Mouse (Mus musculus): ENCODE measurements at regions not wholly inside any gene's neighbourhood (a gene's known extent, or its start where the extent isn't known, plus 50 kb on each side); places are given as distances from the start of the nearest gene placed in this dataset.

- Histone ChIP-seq H3K4me1 (ENCODE audit: control insufficient read depth, insufficient read depth, low read length) (no peaks in the 10 kb centered on the region), H3K9me3 (ENCODE audit: control insufficient read depth, low read length) (no peaks in the 10 kb centered on the region), H3K4me2 (replicated peaks; ENCODE audit: low read depth, low read length) (no peak overlapping the region), H3K36me3 (ENCODE audit: control insufficient read depth, insufficient read depth, low read length) (no peaks in the 10 kb centered on the region), H3K27me3 (ENCODE audit: control insufficient read depth, insufficient read depth, low read length) (no peaks in the 10 kb centered on the region), H3K27ac (ENCODE audit: low read depth, low read length) (no peak overlapping the region), H3K9ac (ENCODE audit: low read depth, low read length) (no peak overlapping the region), H3K4me3 (ENCODE audit: low read length) (no peak overlapping the region)
- no peak for ATAC-seq (ENCODE audit: low FRiP score, low TSS enrichment)
- WGBS = 54% methylated on average over 2 of the region's 2 CpGs
These were observed 131.0 kb upstream of the Rgs17 start for GRCm38 (mm10) chr10:6053207-6053606.

GRCm38 (mm10) chr10:6043358-6043757, 121.2 kb upstream of the Rgs17 start:
- Histone ChIP-seq H3K9me3 (ENCODE audit: control insufficient read depth, low read length) (no peaks in the 10 kb centered on the region), H3K36me3 (ENCODE audit: control insufficient read depth, insufficient read depth, low read length) (no peaks in the 10 kb centered on the region), H3K4me1 (ENCODE audit: control insufficient read depth, insufficient read depth, low read length) (no peaks in the 10 kb centered on the region), H3K9ac (ENCODE audit: low read depth, low read length) (no peak overlapping the region), H3K27ac (ENCODE audit: low read depth, low read length) (no peak overlapping the region), H3K4me2 (replicated peaks; ENCODE audit: low read depth, low read length) (no peak overlapping the region), H3K27me3 (ENCODE audit: control insufficient read depth, insufficient read depth, low read length) (no peaks in the 10 kb centered on the region), H3K4me3 (ENCODE audit: low read length) (no peak overlapping the region)
- no peak for ATAC-seq (ENCODE audit: low FRiP score, low TSS enrichment)
- 78% methylated on average over 5 of the region's 5 CpGs for WGBS

- no peak overlapping the region for H3K27ac ChIP-seq (ENCODE audit: low read depth, low read length)
- no peak overlapping the region for H3K9ac ChIP-seq (ENCODE audit: low read depth, low read length)
- H3K4me1 ChIP-seq (ENCODE audit: control insufficient read depth, insufficient read depth, low read length) = no peaks in the 10 kb centered on the region
- H3K36me3 ChIP-seq (ENCODE audit: control insufficient read depth, insufficient read depth, low read length) = no peaks in the 10 kb centered on the region
- H3K27me3 ChIP-seq (ENCODE audit: control insufficient read depth, insufficient read depth, low read length) = no peaks in the 10 kb centered on the region
- 65% methylated on average over 4 of the region's 4 CpGs for WGBS
- no peak overlapping the region for H3K4me3 ChIP-seq (ENCODE audit: low read length)
- H3K9me3 ChIP-seq (ENCODE audit: control insufficient read depth, low read length) = no peaks in the 10 kb centered on the region
- no peak overlapping the region for H3K4me2 ChIP-seq (replicated peaks; ENCODE audit: low read depth, low read length)
- ATAC-seq (ENCODE audit: low FRiP score, low TSS enrichment) = no peak
These were observed 117.6 kb upstream of the Rgs17 start for GRCm38 (mm10) chr10:6039771-6040170.

- no peak overlapping the region for H3K27ac ChIP-seq (ENCODE audit: low read depth, low read length)
These were observed 113.7 kb upstream of the Rgs17 start for GRCm38 (mm10) chr10:6035792-6036487.

GRCm38 (mm10) chr10:6032469-6032868, 110.3 kb upstream of the Rgs17 start:
- Histone ChIP-seq H3K4me3 (ENCODE audit: low read length) (no peak overlapping the region), H3K9ac (ENCODE audit: low read depth, low read length) (no peak overlapping the region), H3K4me2 (replicated peaks; ENCODE audit: low read depth, low read length) (no peak overlapping the region), H3K4me1 (ENCODE audit: control insufficient read depth, insufficient read depth, low read length) (no peaks in the 10 kb centered on the region), H3K27ac (ENCODE audit: low read depth, low read length) (no peak overlapping the region), H3K9me3 (ENCODE audit: control insufficient read depth, low read length) (no peaks in the 10 kb centered on the region), H3K27me3 (ENCODE audit: control insufficient read depth, insufficient read depth, low read length) (no peaks in the 10 kb centered on the region), H3K36me3 (ENCODE audit: control insufficient read depth, insufficient read depth, low read length) (no peaks in the 10 kb centered on the region)
- 77% methylated on average over 4 of the region's 4 CpGs for WGBS
- no peak for ATAC-seq (ENCODE audit: low FRiP score, low TSS enrichment)

More at GRCm38 (mm10) chr10:6035792-6036487, 113.7 kb upstream of the Rgs17 start:
- Histone ChIP-seq H3K9me3 (ENCODE audit: control insufficient read depth, low read length) (no peaks in the 10 kb centered on the region), H3K9ac (ENCODE audit: low read depth, low read length) (no peak overlapping the region), H3K27me3 (ENCODE audit: control insufficient read depth, insufficient read depth, low read length) (no peaks in the 10 kb centered on the region), H3K4me3 (ENCODE audit: low read length) (no peak overlapping the region), H3K4me2 (replicated peaks; ENCODE audit: low read depth, low read length) (peak overlapping the region; percentile 30), H3K4me1 (ENCODE audit: control insufficient read depth, insufficient read depth, low read length) (no peaks in the 10 kb centered on the region), H3K36me3 (ENCODE audit: control insufficient read depth, insufficient read depth, low read length) (no peaks in the 10 kb centered on the region)
- WGBS = 15% methylated on average over 25 of the region's 25 CpGs
- peak; percentile 91 for ATAC-seq (ENCODE audit: low FRiP score, low TSS enrichment)

- no peaks in the 10 kb centered on the region for H3K4me1 ChIP-seq (ENCODE audit: control insufficient read depth, insufficient read depth, low read length)
- H3K27me3 ChIP-seq (ENCODE audit: control insufficient read depth, insufficient read depth, low read length) = no peaks in the 10 kb centered on the region
- H3K4me3 ChIP-seq (ENCODE audit: low read length) = no peak overlapping the region
- no peak for ATAC-seq (ENCODE audit: low FRiP score, low TSS enrichment)
- H3K9me3 ChIP-seq (ENCODE audit: control insufficient read depth, low read length) = no peaks in the 10 kb centered on the region
- WGBS = 57% methylated on average over 1 of the region's 1 CpGs
- H3K9ac ChIP-seq (ENCODE audit: low read depth, low read length) = no peak overlapping the region
- H3K4me2 ChIP-seq (replicated peaks; ENCODE audit: low read depth, low read length) = no peak overlapping the region
- H3K27ac ChIP-seq (ENCODE audit: low read depth, low read length) = no peak overlapping the region
- no peaks in the 10 kb centered on the region for H3K36me3 ChIP-seq (ENCODE audit: control insufficient read depth, insufficient read depth, low read length)
These were observed 105.4 kb upstream of the Rgs17 start for GRCm38 (mm10) chr10:6027551-6027950.

- H3K27me3 ChIP-seq (ENCODE audit: control insufficient read depth, insufficient read depth, low read length) = no peaks in the 10 kb centered on the region
- H3K9me3 ChIP-seq (ENCODE audit: control insufficient read depth, low read length) = no peaks in the 10 kb centered on the region
- 45% methylated on average over 5 of the region's 5 CpGs for WGBS
- no peak overlapping the region for H3K4me2 ChIP-seq (replicated peaks; ENCODE audit: low read depth, low read length)
- ATAC-seq (ENCODE audit: low FRiP score, low TSS enrichment) = no peak
- H3K27ac ChIP-seq (ENCODE audit: low read depth, low read length) = no peak overlapping the region
- H3K36me3 ChIP-seq (ENCODE audit: control insufficient read depth, insufficient read depth, low read length) = no peaks in the 10 kb centered on the region
- H3K4me3 ChIP-seq (ENCODE audit: low read length) = no peak overlapping the region
- H3K4me1 ChIP-seq (ENCODE audit: control insufficient read depth, insufficient read depth, low read length) = no peaks in the 10 kb centered on the region
- no peak overlapping the region for H3K9ac ChIP-seq (ENCODE audit: low read depth, low read length)
These were observed 104.1 kb upstream of the Rgs17 start for GRCm38 (mm10) chr10:6026317-6026716.

- Histone ChIP-seq H3K36me3 (ENCODE audit: control insufficient read depth, insufficient read depth, low read length) (no peaks in the 10 kb centered on the region), H3K27ac (ENCODE audit: low read depth, low read length) (no peak overlapping the region), H3K9me3 (ENCODE audit: control insufficient read depth, low read length) (no peaks in the 10 kb centered on the region), H3K4me2 (replicated peaks; ENCODE audit: low read depth, low read length) (no peak overlapping the region), H3K4me3 (ENCODE audit: low read length) (no peak overlapping the region), H3K4me1 (ENCODE audit: control insufficient read depth, insufficient read depth, low read length) (no peaks in the 10 kb centered on the region), H3K9ac (ENCODE audit: low read depth, low read length) (no peak overlapping the region), H3K27me3 (ENCODE audit: control insufficient read depth, insufficient read depth, low read length) (no peaks in the 10 kb centered on the region)
- ATAC-seq (ENCODE audit: low FRiP score, low TSS enrichment) = no peak
- WGBS = 80% methylated on average over 2 of the region's 2 CpGs
These were observed 100.5 kb upstream of the Rgs17 start for GRCm38 (mm10) chr10:6022609-6023283.

- 57% methylated on average over 9 of the region's 9 CpGs for WGBS
- Histone ChIP-seq H3K27me3 (ENCODE audit: control insufficient read depth, insufficient read depth, low read length) (no peaks in the 10 kb centered on the region), H3K4me2 (replicated peaks; ENCODE audit: low read depth, low read length) (no peak overlapping the region), H3K9me3 (ENCODE audit: control insufficient read depth, low read length) (no peaks in the 10 kb centered on the region), H3K4me1 (ENCODE audit: control insufficient read depth, insufficient read depth, low read length) (no peaks in the 10 kb centered on the region), H3K4me3 (ENCODE audit: low read length) (no peak overlapping the region), H3K36me3 (ENCODE audit: control insufficient read depth, insufficient read depth, low read length) (no peaks in the 10 kb centered on the region), H3K27ac (ENCODE audit: low read depth, low read length) (no peak overlapping the region), H3K9ac (ENCODE audit: low read depth, low read length) (no peak overlapping the region)
- no peak for ATAC-seq (ENCODE audit: low FRiP score, low TSS enrichment)
These were observed 98.9 kb upstream of the Rgs17 start for GRCm38 (mm10) chr10:6020944-6021684.

Measured in kidney, embryonic 14.5 days (tissue).